8 mouse cellular contexts compared by ENCODE assay signal in the genomic region with DNA sequence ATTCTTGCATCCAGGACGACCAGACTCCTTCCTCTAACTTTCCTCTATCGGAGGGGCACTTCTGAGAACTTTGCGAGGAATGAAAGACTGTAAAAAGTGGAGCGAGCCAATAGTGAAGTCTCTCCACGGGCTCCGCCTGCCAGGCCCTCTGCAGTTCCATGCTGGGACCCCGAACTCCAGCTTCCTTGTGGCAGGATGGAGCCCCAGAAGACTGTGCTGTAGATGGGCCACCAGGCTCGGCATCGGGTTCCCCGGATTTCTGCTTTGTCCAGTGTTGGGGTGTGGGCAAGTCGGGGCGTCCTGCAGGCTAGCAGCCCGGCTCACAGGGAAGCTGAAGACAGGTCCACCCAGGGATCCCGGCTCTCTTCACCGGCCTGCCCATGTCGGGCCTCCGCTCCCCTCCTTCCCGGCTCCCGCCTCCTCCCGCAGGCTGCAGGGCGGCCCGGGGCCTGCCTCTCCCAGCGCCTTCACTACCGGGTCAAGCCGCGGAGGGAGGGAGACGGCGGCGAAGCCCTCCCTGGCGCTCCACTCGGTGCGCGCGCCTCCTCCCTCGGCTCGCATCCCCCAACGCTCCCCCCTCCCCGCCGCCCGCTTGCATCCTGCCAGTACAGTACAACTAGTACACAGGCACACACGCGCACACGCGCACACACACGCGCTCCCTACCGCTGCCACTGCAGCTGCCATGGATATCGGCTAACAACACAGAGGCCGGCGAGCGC. TPM values are rescaled to one million over a fixed set of nuclear protein-coding genes. Genes with fewer than 3 reads are reported as not detected.
DNase-seq lines count a peak whose midpoint lies in the region; TF ChIP-seq lines count a peak whose summit lies in the region.

No protein-coding gene starts in this region.

- TF ChIP-seq CTCF in lung, adult 2 months (IDR thresholded peaks at IDR 0.05; ENCODE audit: insufficient read depth, low read length): no peak

- H3K4me1 ChIP-seq in hindbrain, embryonic 10.5 days (replicated peaks): peaks cover 27% of the 10 kb centered on the region
- no peaks in the 10 kb centered on the region for H3K4me1 ChIP-seq in lung, adult 2 months (ENCODE audit: control insufficient read depth, insufficient read depth, low read length)

- DNase-seq in R1 (ENCODE audit: low read depth, low spot score): peak; percentile 86
- peak; percentile 89 to 92 for DNase-seq in cerebellum, postnatal 14 days
- DNase-seq in frontal cortex, postnatal 14 days (ENCODE audit: low spot score in 2 of 2): peak; percentile 57 to 63
- peak; percentile 86 for DNase-seq in hindbrain, embryonic 10.5 days (ENCODE audit: low spot score)
- peak; percentile 95 for DNase-seq in layer of hippocampus, adult 9-11 months
- peak; percentile 19 for DNase-seq in lung, adult 2 months
- DNase-seq in retina, adult 2 months (ENCODE audit: low read depth, low spot score): peak; percentile 79
- no peak for DNase-seq in MN1 (ENCODE audit: low spot score)

- H3K27ac ChIP-seq in hindbrain, embryonic 10.5 days: peak overlapping the region; percentile 90

- no peaks in the 10 kb centered on the region for H3K36me3 ChIP-seq in hindbrain, embryonic 10.5 days

- peak overlapping the region; percentile 69 for H3K4me3 ChIP-seq in hindbrain, embryonic 10.5 days
- H3K4me3 ChIP-seq in lung, adult 2 months (replicated peaks; ENCODE audit: extremely low read depth, low read depth, low read length): peak overlapping the region; percentile 67

- H3K9me3 ChIP-seq in hindbrain, embryonic 10.5 days: peaks cover 2% of the 10 kb centered on the region; the same call in 1 of the 2 replicates

- H3K27me3 ChIP-seq in hindbrain, embryonic 10.5 days (ENCODE audit: insufficient read depth, poor library complexity, severe bottlenecking): peaks cover 18% of the 10 kb centered on the region

- TF ChIP-seq POLR2A in lung, adult 2 months (IDR thresholded peaks at IDR 0.05; ENCODE audit: borderline replicate concordance, extremely low read depth, low read depth, low read length): 0 out of 2 replicates have a peak, but pooled peaks have one; percentile 10

- under 1% methylated on average over 48 of the region's 51 CpGs for WGBS in hindbrain, embryonic 10.5 days
- 2% methylated on average over 51 of the region's 51 CpGs for WGBS in lung, adult 2 months

RNA-seq across cellular contexts. Expression of a gene that starts 0.5 kb away (rescaled TPM):
- polyA plus RNA-seq in hindbrain, embryonic 10.5 days (2016; fragmentation: Nextera tagmentation; extraction: Ambion mirVana): 2.8 and 9.9 TPM in 2 replicates
- 2.7 and 3.1 TPM in 2 replicates for polyA plus RNA-seq in lung, adult 2 months (2012; rRNA removed)
